Mouse (Mus musculus): ENCODE results near the gene Gm10282.

Gm10282 gene

GRCm38 (mm10) chr8:72301497-72301896, 3.6 kb downstream of the Gm10282 start:
- no peak for ATAC-seq (ENCODE audit: insufficient number of reproducible peaks, low FRiP score, low TSS enrichment)

GRCm38 (mm10) chr8:72300654-72301400, 4.2 kb downstream of the Gm10282 start:
- no peak for ATAC-seq (ENCODE audit: insufficient number of reproducible peaks, low FRiP score, low TSS enrichment)

- ATAC-seq (ENCODE audit: insufficient number of reproducible peaks, low FRiP score, low TSS enrichment): no peak
These were observed 6.1 kb downstream of the Gm10282 start for GRCm38 (mm10) chr8:72298928-72299327.

- no peak for ATAC-seq (ENCODE audit: insufficient number of reproducible peaks, low FRiP score, low TSS enrichment)
These were observed 8.5 kb downstream of the Gm10282 start for GRCm38 (mm10) chr8:72296561-72296960.

GRCm38 (mm10) chr8:72295679-72296078, 9.4 kb downstream of the Gm10282 start:
- ATAC-seq (ENCODE audit: insufficient number of reproducible peaks, low FRiP score, low TSS enrichment): peak; percentile 92

- ATAC-seq (ENCODE audit: insufficient number of reproducible peaks, low FRiP score, low TSS enrichment): no peak
These were observed 9.9 kb downstream of the Gm10282 start for GRCm38 (mm10) chr8:72295125-72295524.

- no peak for ATAC-seq (ENCODE audit: insufficient number of reproducible peaks, low FRiP score, low TSS enrichment)
These were observed 11.8 kb downstream of the Gm10282 start for GRCm38 (mm10) chr8:72293309-72293708.

- ATAC-seq (ENCODE audit: insufficient number of reproducible peaks, low FRiP score, low TSS enrichment): no peak
These were observed 14.0 kb downstream of the Gm10282 start for GRCm38 (mm10) chr8:72291104-72291503.

- ATAC-seq (ENCODE audit: insufficient number of reproducible peaks, low FRiP score, low TSS enrichment): no peak
These were observed 16.0 kb downstream of the Gm10282 start for GRCm38 (mm10) chr8:72289051-72289450.

GRCm38 (mm10) chr8:72285285-72285684, 19.8 kb downstream of the Gm10282 start:
- ATAC-seq (ENCODE audit: insufficient number of reproducible peaks, low FRiP score, low TSS enrichment): no peak

- no peak for ATAC-seq (ENCODE audit: insufficient number of reproducible peaks, low FRiP score, low TSS enrichment)
These were observed 23.4 kb downstream of the Gm10282 start for GRCm38 (mm10) chr8:72281634-72282033.

GRCm38 (mm10) chr8:72279151-72279550, 25.9 kb downstream of the Gm10282 start:
- ATAC-seq (ENCODE audit: insufficient number of reproducible peaks, low FRiP score, low TSS enrichment): no peak

- ATAC-seq (ENCODE audit: insufficient number of reproducible peaks, low FRiP score, low TSS enrichment): no peak
These were observed 27.8 kb downstream of the Gm10282 start for GRCm38 (mm10) chr8:72277244-72277643.

GRCm38 (mm10) chr8:72273807-72274206, 31.3 kb downstream of the Gm10282 start:
- no peak for ATAC-seq (ENCODE audit: insufficient number of reproducible peaks, low FRiP score, low TSS enrichment)

- no peak for ATAC-seq (ENCODE audit: insufficient number of reproducible peaks, low FRiP score, low TSS enrichment)
These were observed 31.8 kb downstream of the Gm10282 start for GRCm38 (mm10) chr8:72273111-72273770.

GRCm38 (mm10) chr8:72272361-72272760, 32.7 kb downstream of the Gm10282 start:
- no peak for ATAC-seq (ENCODE audit: insufficient number of reproducible peaks, low FRiP score, low TSS enrichment)

- no peak for ATAC-seq (ENCODE audit: insufficient number of reproducible peaks, low FRiP score, low TSS enrichment)
These were observed 33.4 kb downstream of the Gm10282 start for GRCm38 (mm10) chr8:72271691-72272090.

- no peak for ATAC-seq (ENCODE audit: insufficient number of reproducible peaks, low FRiP score, low TSS enrichment)
These were observed 33.9 kb downstream of the Gm10282 start for GRCm38 (mm10) chr8:72271051-72271660.

GRCm38 (mm10) chr8:72270606-72271005, 34.5 kb downstream of the Gm10282 start:
- ATAC-seq (ENCODE audit: insufficient number of reproducible peaks, low FRiP score, low TSS enrichment): no peak

GRCm38 (mm10) chr8:72268356-72268755, 36.7 kb downstream of the Gm10282 start:
- no peak for ATAC-seq (ENCODE audit: insufficient number of reproducible peaks, low FRiP score, low TSS enrichment)

- no peak for ATAC-seq (ENCODE audit: insufficient number of reproducible peaks, low FRiP score, low TSS enrichment)
These were observed 38.0 kb downstream of the Gm10282 start for GRCm38 (mm10) chr8:72267106-72267505.

Data from cerebellum, adult (tissue).